Mouse (Mus musculus): ENCODE measurements at regions not wholly inside any gene's neighbourhood (a gene's known extent, or its start where the extent isn't known, plus 50 kb on each side); places are given as distances from the start of the nearest gene placed in this dataset.

DNA sequence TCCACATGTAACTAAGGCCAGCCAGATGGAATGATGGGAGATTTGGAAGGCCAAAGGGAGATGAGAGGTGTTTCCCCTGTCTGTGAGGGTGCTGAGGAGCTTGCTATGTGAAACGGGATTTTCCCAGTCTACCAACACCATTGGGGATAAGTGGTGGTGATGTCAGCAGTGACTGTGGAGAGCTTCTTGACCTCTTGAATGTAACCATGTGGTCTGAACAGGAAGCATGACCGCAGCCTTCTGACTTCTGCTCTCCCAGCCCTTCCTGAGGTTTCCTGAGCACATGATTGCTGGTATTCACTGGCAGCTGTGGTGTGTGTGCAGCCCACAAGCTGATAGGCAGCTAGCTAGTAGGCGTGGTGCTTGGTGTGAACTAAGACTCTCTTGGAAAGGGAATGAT, 58.8 kb upstream of the Nfe2l2 start:
- no peak for TF ChIP-seq POLR2A (IDR thresholded peaks at IDR 0.05; ENCODE audit: low read depth, low read length)
- TF ChIP-seq CTCF (IDR thresholded peaks at IDR 0.05; ENCODE audit: extremely low read depth, insufficient read length, insufficient replicate concordance, low read depth, low read length): no peak

Measured in small intestine, adult 2 months (tissue).